ENCODE assay signal across 11 mouse cellular contexts in genomic region chr19:3706258-3706657, GRCm38 (mm10). TPM values are rescaled to one million over a fixed set of nuclear protein-coding genes. Genes with fewer than 3 reads are reported as not detected.
DNase-seq lines count a peak whose midpoint lies in the region; ATAC-seq and TF ChIP-seq lines count a peak whose summit lies in the region.
"Had no signal": no experiment of that assay in that cellular context is flagged by ENCODE, and none has a peak within 500 bp of the region (broad histone marks: within the 10 kb centered on the region; RNA-seq: fewer than 3 reads in every experiment).

No protein-coding gene starts in this region.

- no peak overlapping the region for H3K9ac ChIP-seq in liver, embryonic 14.5 days (replicated peaks)
- H3K9ac ChIP-seq: limb, embryonic 12.5 days had no signal

- 0 out of 2 replicates have a peak, but pooled peaks have one; percentile 16 for TF ChIP-seq CTCF in liver, embryonic 14.5 days (IDR thresholded peaks at IDR 0.05; ENCODE audit: low read depth)

- H3K4me2 ChIP-seq in liver, embryonic 14.5 days (ENCODE audit: low read depth) = no peak overlapping the region
- H3K4me2 ChIP-seq: limb, embryonic 12.5 days had no signal

- no peaks in the 10 kb centered on the region for H3K36me3 ChIP-seq in liver, embryonic 14.5 days (replicated peaks; ENCODE audit: control insufficient read depth, insufficient read depth, low read depth)
- peaks cover 5% of the 10 kb centered on the region for H3K36me3 ChIP-seq in hindbrain, embryonic 10.5 days

- no peaks in the 10 kb centered on the region for H3K27me3 ChIP-seq in liver, embryonic 14.5 days (ENCODE audit: control insufficient read depth, insufficient read depth, low read length)
- H3K27me3 ChIP-seq in hindbrain, embryonic 10.5 days (ENCODE audit: insufficient read depth, poor library complexity, severe bottlenecking) = no peaks in the 10 kb centered on the region
- H3K27me3 ChIP-seq: limb, embryonic 12.5 days had no signal

- ATAC-seq in liver, embryonic 14.5 days (ENCODE audit: insufficient read depth) = no peak
- ATAC-seq: inflammation-experienced regulatory T-cells, adult 6 months had no signal

- WGBS in liver, embryonic 14.5 days (ENCODE audit: insufficient replicate concordance) = 13% methylated on average over 1 of the region's 1 CpGs
- WGBS in hindbrain, embryonic 10.5 days = 43% methylated on average over 1 of the region's 1 CpGs

- no peak overlapping the region for H3K27ac ChIP-seq in liver, embryonic 14.5 days
- no peak overlapping the region for H3K27ac ChIP-seq in hindbrain, embryonic 10.5 days
- H3K27ac ChIP-seq: limb, embryonic 12.5 days; macrophage had no signal

- H3K9me3 ChIP-seq in liver, embryonic 14.5 days (ENCODE audit: control insufficient read depth, low read length) = no peaks in the 10 kb centered on the region
- no peaks in the 10 kb centered on the region for H3K9me3 ChIP-seq in hindbrain, embryonic 10.5 days
- H3K9me3 ChIP-seq: limb, embryonic 12.5 days had no signal

- H3K4me1 ChIP-seq in liver, embryonic 14.5 days (replicated peaks; ENCODE audit: control insufficient read depth in 2 of 2, insufficient read depth in 2 of 2, low read length in 1 of 2) = peaks cover 11 to 13% of the 10 kb centered on the region in 2 experiments
- H3K4me1 ChIP-seq in hindbrain, embryonic 10.5 days (replicated peaks) = peaks cover 20% of the 10 kb centered on the region

- TF ChIP-seq EP300 in liver, embryonic 14.5 days (IDR thresholded peaks at IDR 0.05; ENCODE audit: low read depth) = no peak

- peak; percentile 23 for DNase-seq in embryo, embryonic 10 days (ENCODE audit: low spot score)
- DNase-seq in embryo, embryonic 10.5 days (ENCODE audit: low spot score) = no peak
- no peak for DNase-seq in liver, embryonic 14.5 days (ENCODE audit: low read depth in 3 of 3, low spot score in 3 of 3)
- DNase-seq in liver = no peak
- peak; percentile 80 for DNase-seq in 416B (ENCODE audit: low read depth)
- DNase-seq in ZHBTc4 (ENCODE audit: low read depth, low spot score) = peak; percentile 47
- DNase-seq in hindbrain, embryonic 10.5 days (ENCODE audit: low spot score) = no peak
- no peak for DNase-seq in layer of hippocampus, adult 18-20 months (ENCODE audit: low spot score in 2 of 2)

- no peak overlapping the region for H3K4me3 ChIP-seq in liver, embryonic 14.5 days (ENCODE audit: insufficient read depth in 1 of 2, low read depth in 2 of 2, low read length in 2 of 2)
- H3K4me3 ChIP-seq in hindbrain, embryonic 10.5 days = no peak overlapping the region
- H3K4me3 ChIP-seq: limb, embryonic 12.5 days had no signal

RNA-seq across cellular contexts. Expression of gene 1810055G02Rik, which starts 1.8 kb away (rescaled TPM):
- 10.8 and 12.1 TPM in 2 replicates for polyA plus RNA-seq in liver, embryonic 14.5 days (2012; rRNA removed)
- polyA plus RNA-seq in liver, embryonic 14.5 days (2014; fragmentation: Nextera tagmentation; extraction: Ambion mirVana) = 10.8 and 11.0 TPM in 2 replicates
- 45.7 and 46.9 TPM in 2 replicates for polyA plus RNA-seq in hindbrain, embryonic 10.5 days (2016; fragmentation: Nextera tagmentation; extraction: Ambion mirVana)
- total RNA-seq in layer of hippocampus, adult 18-20 months (2021) = 10 to 100 TPM; 23.4 to 24.3 TPM

RNA-seq across cellular contexts. Expression of gene Lrp5, which starts 19.9 kb away (rescaled TPM):
- 6.8 and 7.4 TPM in 2 replicates for polyA plus RNA-seq in liver, embryonic 14.5 days (2012; rRNA removed)
- polyA plus RNA-seq in liver, embryonic 14.5 days (2014; fragmentation: Nextera tagmentation; extraction: Ambion mirVana) = 2.2 and 2.3 TPM in 2 replicates
- polyA plus RNA-seq in hindbrain, embryonic 10.5 days (2016; fragmentation: Nextera tagmentation; extraction: Ambion mirVana) = 3.1 and 3.5 TPM in 2 replicates
- 10 to 100 TPM in 1 of 2 experiments, 1 to 10 TPM in 1; 9.2 to 10.4 TPM for total RNA-seq in layer of hippocampus, adult 18-20 months (2021)

Comparison
In these comparisons a context has a peak if more than half of its experiments do, and no peak if none do; other contexts are left out.
1. DNase-seq: peak in embryo, embryonic 10 days (single experiment), 416B (single experiment) and ZHBTc4 (single experiment); none in embryo, embryonic 10.5 days (single experiment), liver, embryonic 14.5 days (0 of 3), liver (single experiment), hindbrain, embryonic 10.5 days (single experiment) and layer of hippocampus, adult 18-20 months (0 of 2).